Mouse (Mus musculus) hindbrain, embryonic 12.5 days (tissue): Measurements from ENCODE around the gene Gm20388. TPM values are rescaled to one million over a fixed set of nuclear protein-coding genes. Genes with fewer than 3 reads are reported as not detected.

Experiments used
- ATAC-seq: fragments of 200-750 bp; cut with Nextera tagmentation; 2 replicates; pipeline ENCODE4 v1.8.0; 2017; ENCODE audit warnings: moderate TSS enrichment; ENCODE audit not compliant: low FRiP score
- H3K27ac ChIP-seq: fragments of 300-500 bp; sonication (generic); 2 replicates; pipeline ENCODE4 v1.5.1; 2016; ENCODE audit warnings: mild to moderate bottlenecking
- H3K27me3 ChIP-seq: fragments of 300-500 bp; sonication (generic); 2 replicates; pipeline ENCODE4 v1.6.1; 2016; ENCODE audit warnings: mild to moderate bottlenecking
- H3K36me3 ChIP-seq: fragments of 300-500 bp; sonication (generic); 2 replicates; pipeline ENCODE4 v1.6.1; 2016; ENCODE audit warnings: mild to moderate bottlenecking
- H3K4me1 ChIP-seq: fragments of 300-500 bp; sonication (generic); 2 replicates; pipeline ENCODE4 v1.6.1; 2016
- H3K4me2 ChIP-seq: fragments of 300-500 bp; sonication (generic); replicated peaks from 2 replicates; pipeline ENCODE4 v1.6.1; 2016; ENCODE audit warnings: mild to moderate bottlenecking
- H3K4me3 ChIP-seq: fragments of 300-500 bp; sonication (generic); 2 replicates; pipeline ENCODE4 v1.5.1; 2016; ENCODE audit warnings: mild to moderate bottlenecking
- H3K9ac ChIP-seq: fragments of 300-500 bp; sonication (generic); 2 replicates; pipeline ENCODE4 v1.6.1; 2016; ENCODE audit warnings: mild to moderate bottlenecking, moderate library complexity
- H3K9me3 ChIP-seq: fragments of 300-500 bp; sonication (generic); replicated peaks from 2 replicates; pipeline ENCODE4 v1.6.1; 2016; ENCODE audit warnings: mild to moderate bottlenecking
- WGBS: fragments of 180-500 bp; shearing (Covaris S2); methylation state at CpG from one replicate; pipeline ENCODE4 v1.1.7; 2016; 5-methylcytosine and 5-hydroxymethylcytosine counted together
- polyA plus RNA-seq: library from polyadenylated mRNA; unstranded; fragments of >200 nt; fragmentation: Nextera tagmentation; extraction: Ambion mirVana; gene quantifications from 2 replicates; pipeline ENCODE4 v1.2.1, GENCODE M21; 2016

Gene Gm20388
- polyA plus RNA-seq, 1 experiment from 2014 or later: not detected

DNA sequence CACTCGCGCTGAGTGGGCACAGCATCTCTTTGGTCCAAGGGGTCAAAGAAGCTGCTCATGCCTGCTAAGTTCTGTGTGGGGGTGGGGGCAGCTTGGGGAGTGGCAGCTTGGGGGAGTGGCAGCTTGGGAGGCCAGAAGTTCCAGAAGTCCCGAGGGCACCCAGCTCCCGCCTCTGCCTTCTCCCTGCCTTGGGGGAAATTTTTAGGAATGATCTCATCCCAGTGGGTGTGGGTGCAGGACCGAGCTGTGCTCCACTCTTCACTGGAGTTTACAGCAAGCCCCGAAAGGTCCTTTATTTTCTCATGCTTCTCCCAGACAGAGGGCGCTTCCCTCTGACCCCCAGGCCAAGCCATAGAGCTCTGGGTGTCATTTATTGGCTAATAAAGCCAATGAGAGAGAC lies 2126.6 kb downstream of the Gm20388 start:
- Histone ChIP-seq H3K27ac (no peak overlapping the region), H3K4me2 (no peak overlapping the region), H3K9ac (no peak overlapping the region), H3K36me3 (no peaks in the 10 kb centered on the region), H3K4me1 (peaks cover 8% of the 10 kb centered on the region), H3K27me3 (no peaks in the 10 kb centered on the region), H3K9me3 (no peaks in the 10 kb centered on the region), H3K4me3 (no peak overlapping the region)
- WGBS: 79% methylated on average over 7 of the region's 7 CpGs
- ATAC-seq: no peak

DNA sequence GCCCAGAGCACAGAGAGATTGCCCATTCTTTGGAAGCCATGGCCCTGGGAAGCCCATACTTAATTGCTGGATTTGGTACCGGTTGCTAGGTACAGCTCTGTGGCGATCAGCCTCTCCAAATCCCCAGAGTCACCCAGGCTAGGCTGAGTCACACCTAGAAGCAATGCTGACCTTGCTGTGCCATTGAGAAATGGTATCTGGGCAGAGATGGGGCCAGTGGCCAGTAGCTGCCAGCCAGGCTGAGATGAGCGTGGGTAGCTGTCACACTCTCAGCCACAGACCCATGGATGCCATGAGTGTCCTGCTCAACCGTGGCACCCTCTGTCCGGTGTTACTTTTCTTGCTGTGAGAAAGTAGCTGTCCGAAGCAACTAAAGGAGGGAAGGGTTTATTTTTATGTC lies 2127.4 kb downstream of the Gm20388 start:
- no peaks in the 10 kb centered on the region; the same call in 1 of the 2 replicates for H3K4me1 ChIP-seq
- no peaks in the 10 kb centered on the region for H3K36me3 ChIP-seq
- no peak overlapping the region for H3K27ac ChIP-seq
- no peak overlapping the region for H3K4me2 ChIP-seq
- 91% methylated on average over 6 of the region's 6 CpGs for WGBS
- no peaks in the 10 kb centered on the region for H3K9me3 ChIP-seq
- no peaks in the 10 kb centered on the region for H3K27me3 ChIP-seq
- H3K4me3 ChIP-seq: no peak overlapping the region
- ATAC-seq: no peak
- no peak overlapping the region for H3K9ac ChIP-seq

DNA sequence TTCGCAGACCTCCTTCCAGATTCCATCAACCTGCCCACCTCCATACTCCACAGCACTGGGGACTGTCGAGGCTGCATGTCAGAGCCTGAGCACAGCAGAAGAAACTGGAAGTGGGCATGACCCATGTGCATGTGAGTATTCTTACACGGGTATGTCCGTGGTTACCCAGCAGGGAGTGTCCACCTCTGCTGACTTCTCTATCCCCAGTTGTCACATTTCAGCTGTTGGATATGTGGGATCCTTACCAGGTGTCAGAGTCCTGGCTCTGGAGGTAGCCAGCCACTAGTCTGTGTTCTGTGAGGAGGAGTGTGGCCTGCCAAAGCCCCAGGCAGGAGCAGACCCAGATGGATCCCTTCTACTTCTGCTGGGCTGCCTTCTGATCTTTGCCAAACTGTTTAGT lies 2128.8 kb downstream of the Gm20388 start:
- no peak overlapping the region for H3K4me3 ChIP-seq
- H3K27me3 ChIP-seq: no peaks in the 10 kb centered on the region
- no peaks in the 10 kb centered on the region for H3K36me3 ChIP-seq
- no peak for ATAC-seq
- no peak overlapping the region for H3K4me2 ChIP-seq
- no peak overlapping the region for H3K9ac ChIP-seq
- 88% methylated on average over 4 of the region's 4 CpGs for WGBS
- no peaks in the 10 kb centered on the region for H3K9me3 ChIP-seq
- no peaks in the 10 kb centered on the region; the same call in 1 of the 2 replicates for H3K4me1 ChIP-seq
- no peak overlapping the region for H3K27ac ChIP-seq

DNA sequence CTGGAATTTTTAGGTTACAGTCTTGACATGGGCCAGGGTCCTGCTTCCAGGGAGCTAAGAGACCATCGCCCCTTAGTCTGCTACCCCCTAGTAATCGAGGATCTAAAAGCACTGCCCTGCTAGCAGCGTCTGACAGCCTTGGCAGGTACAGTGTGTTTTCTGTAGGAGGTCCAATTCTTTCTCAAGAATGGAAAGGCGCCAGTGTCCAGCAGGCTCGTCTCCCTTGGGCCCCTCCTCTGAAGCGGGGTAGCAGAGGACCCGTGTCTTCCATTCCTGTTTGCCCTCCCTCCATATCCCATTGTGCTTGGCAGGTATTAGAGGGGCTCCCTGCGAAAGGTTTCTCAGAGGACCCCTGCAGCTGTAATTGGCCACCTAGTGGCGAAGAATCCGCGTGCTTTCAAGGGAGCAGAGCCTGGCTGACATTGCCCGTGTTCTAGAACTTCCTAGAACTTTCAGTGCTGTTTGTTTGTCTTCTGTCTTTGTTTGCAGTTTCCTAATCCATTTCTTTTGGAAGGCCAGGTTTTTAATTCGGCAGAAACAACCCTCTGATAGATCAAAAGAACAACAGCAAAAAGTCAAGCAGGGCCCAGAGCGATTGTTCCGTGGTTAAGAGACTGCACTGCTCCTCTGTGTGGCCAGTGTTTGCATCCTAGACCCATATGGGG lies 2136.7 kb downstream of the Gm20388 start:
- Histone ChIP-seq H3K4me2 (no peak overlapping the region), H3K27me3 (no peaks in the 10 kb centered on the region)
- 67% methylated on average over 15 of the region's 15 CpGs for WGBS

DNA sequence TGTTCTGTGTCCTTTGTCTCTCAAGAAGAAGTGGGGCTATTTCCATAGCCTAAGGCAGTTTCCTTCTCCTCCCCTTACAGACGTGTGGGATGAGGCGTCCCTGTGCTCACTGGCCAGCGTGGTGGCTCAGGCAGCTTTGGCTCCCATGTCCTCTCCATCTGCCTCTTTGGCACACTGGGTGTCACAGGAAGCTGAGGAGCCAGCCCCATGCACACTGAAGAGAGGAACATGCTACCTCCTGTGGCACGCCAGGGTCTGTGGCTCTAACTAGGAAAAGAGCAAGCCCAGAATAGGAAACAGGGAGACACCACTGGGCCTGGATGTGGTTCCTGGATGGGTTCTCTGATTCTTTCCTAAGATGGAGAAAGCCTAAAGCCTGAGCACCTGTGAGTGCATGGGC lies 2138.6 kb downstream of the Gm20388 start:
- H3K4me1 ChIP-seq: no peaks in the 10 kb centered on the region; the same call in 1 of the 2 replicates
- no peak overlapping the region for H3K4me2 ChIP-seq
- H3K27me3 ChIP-seq: no peaks in the 10 kb centered on the region
- no peak for ATAC-seq
- no peak overlapping the region for H3K27ac ChIP-seq
- no peak overlapping the region for H3K4me3 ChIP-seq
- 88% methylated on average over 4 of the region's 4 CpGs for WGBS
- H3K9ac ChIP-seq: no peak overlapping the region
- no peaks in the 10 kb centered on the region for H3K36me3 ChIP-seq
- no peaks in the 10 kb centered on the region for H3K9me3 ChIP-seq

More for the DNA sequence above, 2136.7 kb downstream of the Gm20388 start:
- Histone ChIP-seq H3K4me3 (no peak overlapping the region), H3K27ac (no peak overlapping the region), H3K4me1 (no peaks in the 10 kb centered on the region; the same call in 1 of the 2 replicates), H3K9ac (no peak overlapping the region), H3K9me3 (no peaks in the 10 kb centered on the region), H3K36me3 (no peaks in the 10 kb centered on the region)
- ATAC-seq: no peak

DNA sequence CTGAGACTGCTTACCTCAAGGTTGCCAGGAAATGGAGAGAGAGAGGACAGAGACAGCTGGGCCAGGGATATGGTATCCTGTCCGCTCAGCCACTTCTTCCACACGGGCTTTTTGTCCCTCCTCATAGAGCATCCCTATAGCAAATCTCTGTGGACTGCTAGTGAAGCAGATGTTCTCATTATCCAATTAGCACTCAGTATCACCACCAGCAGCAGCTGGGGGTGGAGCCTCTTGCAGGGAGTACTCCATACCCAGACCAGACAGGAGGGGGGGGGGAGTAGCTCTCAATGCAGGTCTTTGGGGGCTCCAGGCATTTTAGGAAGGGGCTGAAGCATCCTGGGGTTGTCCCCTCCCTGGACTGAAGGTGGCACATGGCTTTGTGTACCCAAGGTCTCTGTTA lies 2139.3 kb downstream of the Gm20388 start:
- Histone ChIP-seq H3K4me2 (no peak overlapping the region), H3K27ac (no peak overlapping the region), H3K4me1 (peaks cover 4% of the 10 kb centered on the region), H3K9ac (no peak overlapping the region), H3K9me3 (no peaks in the 10 kb centered on the region), H3K27me3 (no peaks in the 10 kb centered on the region), H3K36me3 (no peaks in the 10 kb centered on the region), H3K4me3 (no peak overlapping the region)
- ATAC-seq: peak; percentile 50; the same call in 1 of the 2 replicates
- 46% methylated on average over 2 of the region's 2 CpGs for WGBS

DNA sequence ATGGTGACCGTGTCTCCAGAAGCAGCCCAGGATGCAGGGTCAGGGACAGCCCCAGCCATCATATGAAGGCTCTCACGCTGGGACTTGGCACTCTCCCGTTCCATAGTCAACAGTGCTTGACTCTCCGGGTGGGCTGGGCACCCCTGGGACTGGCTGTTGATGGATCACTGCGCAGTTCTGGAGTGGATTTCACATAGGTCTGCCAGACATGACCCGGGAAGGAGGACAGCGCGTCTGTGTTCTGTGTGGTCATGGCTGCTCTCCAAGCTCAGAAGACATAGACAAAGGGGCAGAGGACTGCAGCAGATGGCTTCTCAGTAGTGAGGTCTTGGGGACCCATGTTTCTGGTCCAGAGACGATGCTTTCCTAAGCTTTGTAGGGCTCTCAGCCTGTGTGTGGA lies 2140.0 kb downstream of the Gm20388 start:
- H3K27me3 ChIP-seq: no peaks in the 10 kb centered on the region
- peaks cover 11% of the 10 kb centered on the region for H3K4me1 ChIP-seq
- no peaks in the 10 kb centered on the region for H3K9me3 ChIP-seq
- no peak overlapping the region for H3K9ac ChIP-seq
- no peak for ATAC-seq
- no peak overlapping the region for H3K4me2 ChIP-seq
- no peak overlapping the region for H3K27ac ChIP-seq
- H3K4me3 ChIP-seq: no peak overlapping the region
- WGBS: 94% methylated on average over 9 of the region's 9 CpGs
- H3K36me3 ChIP-seq: no peaks in the 10 kb centered on the region

DNA sequence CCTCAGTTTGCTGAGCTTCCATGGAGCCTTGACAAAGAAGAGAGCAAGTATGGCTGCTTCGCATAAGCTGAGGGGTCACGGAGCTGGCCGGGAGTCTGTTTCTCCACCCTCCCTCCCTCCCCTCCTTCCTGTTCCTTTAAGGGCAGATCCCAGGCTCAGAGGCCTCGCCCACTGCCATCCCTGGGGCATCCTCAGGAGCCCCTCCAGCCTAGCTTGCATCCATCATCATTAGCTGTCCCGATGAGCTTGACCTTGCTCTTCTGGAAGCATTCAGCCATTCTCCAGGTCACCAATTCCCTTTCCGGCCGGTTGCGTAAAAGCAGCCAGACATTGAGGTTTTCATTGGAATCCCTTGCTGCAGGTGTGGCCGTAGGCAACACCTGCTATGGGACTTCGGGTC lies 2144.7 kb downstream of the Gm20388 start:
- WGBS: 43% methylated on average over 10 of the region's 10 CpGs
- no peaks in the 10 kb centered on the region for H3K27me3 ChIP-seq
- H3K9ac ChIP-seq: no peak overlapping the region
- no peak overlapping the region for H3K27ac ChIP-seq
- H3K36me3 ChIP-seq: no peaks in the 10 kb centered on the region
- no peak overlapping the region for H3K4me3 ChIP-seq
- H3K4me2 ChIP-seq: no peak overlapping the region
- no peaks in the 10 kb centered on the region for H3K9me3 ChIP-seq
- ATAC-seq: no peak
- peaks cover 12% of the 10 kb centered on the region for H3K4me1 ChIP-seq

DNA sequence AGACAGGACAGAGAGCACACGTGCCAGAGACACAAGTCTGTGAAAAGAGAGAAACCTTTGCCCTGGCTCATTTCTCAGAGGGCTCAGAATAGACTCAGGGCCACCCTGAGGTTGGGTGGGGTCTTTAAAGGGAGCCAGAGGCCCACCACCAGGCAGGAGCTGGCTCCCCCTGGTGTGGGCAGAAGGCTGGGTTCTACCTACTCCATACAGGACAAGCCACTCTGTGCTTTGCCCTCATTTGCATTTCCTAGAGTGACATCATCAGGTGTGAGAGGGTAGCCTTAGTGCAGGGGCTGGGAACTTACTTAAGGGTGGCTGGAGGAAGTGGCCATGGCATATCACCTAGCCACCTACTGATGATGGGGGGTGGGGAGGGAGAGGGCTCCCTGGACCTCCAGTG lies 2145.5 kb downstream of the Gm20388 start:
- H3K36me3 ChIP-seq: no peaks in the 10 kb centered on the region
- no peaks in the 10 kb centered on the region for H3K27me3 ChIP-seq

DNA sequence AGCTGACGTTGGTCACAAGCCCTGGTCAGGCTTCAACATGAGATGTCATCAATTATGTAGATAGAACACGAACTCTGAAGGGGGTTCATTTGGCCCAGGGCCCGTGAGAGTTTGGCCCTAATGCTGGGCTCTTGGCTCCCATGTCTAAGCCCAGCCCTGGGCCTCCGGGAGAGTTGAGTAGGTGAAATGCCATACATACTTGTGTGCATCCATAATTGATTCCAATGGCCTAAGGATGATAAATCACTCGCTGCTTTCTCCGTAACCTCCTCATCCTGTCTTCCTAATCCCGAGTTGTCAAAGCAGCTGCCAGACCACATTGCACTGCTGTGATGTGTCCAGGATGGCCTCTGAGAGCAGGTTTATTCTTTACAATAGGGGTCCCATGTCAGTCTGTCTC lies 2146.2 kb downstream of the Gm20388 start:
- no peak overlapping the region for H3K27ac ChIP-seq
- WGBS: 75% methylated on average over 7 of the region's 7 CpGs
- no peak overlapping the region for H3K4me3 ChIP-seq
- no peak overlapping the region for H3K4me2 ChIP-seq
- H3K9ac ChIP-seq: no peak overlapping the region
- ATAC-seq: no peak
- H3K36me3 ChIP-seq: no peaks in the 10 kb centered on the region
- H3K4me1 ChIP-seq: peaks cover 12% of the 10 kb centered on the region
- no peaks in the 10 kb centered on the region for H3K27me3 ChIP-seq
- H3K9me3 ChIP-seq: no peaks in the 10 kb centered on the region

More for the DNA sequence above, 2145.5 kb downstream of the Gm20388 start:
- H3K9ac ChIP-seq: no peak overlapping the region
- peaks cover 12% of the 10 kb centered on the region for H3K4me1 ChIP-seq
- H3K4me3 ChIP-seq: no peak overlapping the region
- no peak overlapping the region for H3K27ac ChIP-seq
- no peaks in the 10 kb centered on the region for H3K9me3 ChIP-seq
- no peak overlapping the region for H3K4me2 ChIP-seq
- ATAC-seq: no peak
- 35% methylated on average over 1 of the region's 1 CpGs for WGBS

DNA sequence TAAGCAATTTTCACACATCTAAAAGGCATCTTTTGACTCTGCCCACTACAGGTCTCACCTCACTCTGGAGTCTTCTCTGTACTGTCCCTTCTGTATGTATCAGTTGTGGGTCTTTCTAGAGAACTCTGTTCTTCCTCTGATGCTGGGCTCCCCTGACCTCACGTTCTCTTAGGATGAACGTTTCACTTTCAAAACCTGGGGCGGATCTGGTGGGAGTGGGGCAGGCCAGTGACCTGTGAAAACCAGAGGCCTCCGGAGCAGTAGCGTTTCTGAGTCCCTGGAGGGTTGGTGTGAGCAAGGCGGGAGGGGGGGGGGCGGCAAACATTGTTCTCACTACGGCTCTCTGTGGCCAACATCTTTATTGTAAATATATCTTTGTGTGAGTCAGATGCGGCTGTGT lies 2147.9 kb downstream of the Gm20388 start:
- H3K9ac ChIP-seq: no peak overlapping the region
- H3K27ac ChIP-seq: no peak overlapping the region
- no peak overlapping the region for H3K4me2 ChIP-seq
- peaks cover 12% of the 10 kb centered on the region for H3K4me1 ChIP-seq
- no peak for ATAC-seq
- 54% methylated on average over 9 of the region's 9 CpGs for WGBS
- H3K9me3 ChIP-seq: no peaks in the 10 kb centered on the region
- H3K4me3 ChIP-seq: no peak overlapping the region
- H3K27me3 ChIP-seq: no peaks in the 10 kb centered on the region
- no peaks in the 10 kb centered on the region for H3K36me3 ChIP-seq

DNA sequence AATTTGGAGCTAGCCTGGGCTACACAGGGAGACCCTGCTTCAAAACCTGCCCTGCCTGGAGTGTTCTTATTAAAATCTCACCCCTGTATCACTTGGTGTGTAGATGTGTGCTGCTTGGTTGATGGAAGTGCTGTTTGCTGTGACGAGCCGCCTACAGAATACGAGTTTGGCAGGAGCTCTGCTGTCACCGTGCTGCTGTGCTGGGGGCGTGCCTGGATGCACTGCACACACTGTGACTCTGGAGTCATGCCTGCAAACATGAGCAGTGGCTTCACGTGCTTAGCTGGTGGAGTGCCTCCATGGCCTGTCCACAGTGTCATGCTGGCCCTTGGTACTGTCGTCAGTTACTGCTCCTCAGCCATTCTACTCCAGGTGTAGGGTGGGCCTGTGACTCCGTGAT lies 2148.3 kb downstream of the Gm20388 start:
- H3K4me3 ChIP-seq: no peak overlapping the region
- H3K9ac ChIP-seq: no peak overlapping the region
- H3K4me2 ChIP-seq: no peak overlapping the region
- H3K27ac ChIP-seq: no peak overlapping the region
- H3K27me3 ChIP-seq: no peaks in the 10 kb centered on the region
- H3K4me1 ChIP-seq: peaks cover 12% of the 10 kb centered on the region
- H3K36me3 ChIP-seq: no peaks in the 10 kb centered on the region
- WGBS: 77% methylated on average over 8 of the region's 8 CpGs
- ATAC-seq: no peak
- no peaks in the 10 kb centered on the region for H3K9me3 ChIP-seq

DNA sequence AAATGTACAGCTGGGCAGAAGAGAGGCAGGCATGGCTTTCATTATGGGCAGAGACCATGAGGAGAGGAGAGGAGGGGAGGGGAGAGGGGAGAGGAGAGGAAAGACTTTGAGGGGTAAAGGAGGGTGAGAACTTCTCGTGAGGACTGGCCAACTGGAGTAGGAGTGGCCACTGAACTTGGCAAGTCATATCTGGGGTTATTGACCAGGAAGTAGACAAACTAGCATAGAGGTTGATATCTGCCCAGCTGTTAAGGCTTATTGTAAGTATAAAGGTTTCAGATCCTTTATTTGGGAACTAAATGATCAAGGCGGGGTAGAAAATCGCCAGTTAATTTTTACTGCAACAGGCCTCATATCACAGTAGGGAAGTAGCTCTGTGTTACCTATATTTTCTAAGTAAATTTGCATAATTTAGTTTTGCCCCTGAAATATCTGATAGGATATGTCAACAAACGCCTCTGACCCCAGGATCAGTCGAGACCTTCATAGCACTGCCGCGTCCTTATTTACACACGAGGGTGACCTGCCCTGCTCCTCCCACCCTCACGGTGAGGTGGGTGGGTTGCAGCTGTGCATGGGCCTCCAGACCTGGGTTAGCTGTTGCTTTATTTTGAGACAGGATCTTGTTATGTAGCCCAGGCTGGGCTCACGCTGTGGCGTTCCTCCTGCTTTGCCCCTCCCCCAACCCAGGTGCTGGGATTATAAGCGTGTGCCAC lies 2152.0 kb downstream of the Gm20388 start:
- H3K4me1 ChIP-seq: no peaks in the 10 kb centered on the region; the same call in 1 of the 2 replicates
- no peak overlapping the region for H3K9ac ChIP-seq
- no peaks in the 10 kb centered on the region for H3K27me3 ChIP-seq
- no peak overlapping the region for H3K4me2 ChIP-seq
- no peaks in the 10 kb centered on the region for H3K9me3 ChIP-seq
- H3K4me3 ChIP-seq: no peak overlapping the region
- no peaks in the 10 kb centered on the region for H3K36me3 ChIP-seq
- ATAC-seq: no peak
- WGBS: 80% methylated on average over 12 of the region's 12 CpGs
- H3K27ac ChIP-seq: no peak overlapping the region
